Mouse (Mus musculus) spleen, postnatal 10 days (tissue): ENCODE data around the gene Soga3.

ENCODE experiments used
- DNase-seq, 2 experiments: peaks; one replicate each; pipeline ENCODE4 v3.0.0; 2021 to 2022; ENCODE audit warnings: low spot score in 2 of 2

The Soga3 gene

GRCm38 (mm10) chr10:29143566-29144335 is at the start of gene Soga3:
Gene Soga3 (plus strand): TSS chr10:29143839.
- no peak for DNase-seq

- no peak for DNase-seq
Measured at GRCm38 (mm10) chr10:29106962-29107361, 36.7 kb upstream of the Soga3 start.

GRCm38 (mm10) chr10:29142556-29143105 is 1.0 kb upstream of the Soga3 start:
- no peak for DNase-seq

GRCm38 (mm10) chr10:29144612-29145405 is 1.2 kb downstream of the Soga3 start:
- DNase-seq: no peak

- DNase-seq: no peak
Measured at GRCm38 (mm10) chr10:29146198-29146857, 2.7 kb downstream of the Soga3 start.

GRCm38 (mm10) chr10:29146858-29147640 is 3.4 kb downstream of the Soga3 start:
- peak; percentile 5 to 48 for DNase-seq

GRCm38 (mm10) chr10:29147641-29147990 is 4.0 kb downstream of the Soga3 start:
- no peak for DNase-seq

GRCm38 (mm10) chr10:29148076-29148475 is 4.4 kb downstream of the Soga3 start:
- no peak for DNase-seq

- no peak for DNase-seq
Measured at GRCm38 (mm10) chr10:29155304-29155703, 11.7 kb downstream of the Soga3 start.

- no peak for DNase-seq
Measured at GRCm38 (mm10) chr10:29161664-29162063, 18.0 kb downstream of the Soga3 start.

GRCm38 (mm10) chr10:29173778-29174177 is 30.1 kb downstream of the Soga3 start:
- DNase-seq: no peak

GRCm38 (mm10) chr10:29175656-29176055 is 32.0 kb downstream of the Soga3 start:
- no peak for DNase-seq

GRCm38 (mm10) chr10:29176881-29177280 is 33.2 kb downstream of the Soga3 start:
- DNase-seq: no peak

- DNase-seq: no peak
Measured at GRCm38 (mm10) chr10:29178003-29178402, 34.4 kb downstream of the Soga3 start.

- DNase-seq: no peak
Measured at GRCm38 (mm10) chr10:29180210-29180609, 36.6 kb downstream of the Soga3 start.

GRCm38 (mm10) chr10:29181046-29181445 is 37.4 kb downstream of the Soga3 start:
- no peak for DNase-seq

- no peak for DNase-seq
Measured at GRCm38 (mm10) chr10:29193769-29194168, 50.1 kb downstream of the Soga3 start.

GRCm38 (mm10) chr10:29196811-29197210 is 53.2 kb downstream of the Soga3 start:
- peak in 1 of 2 experiments; percentile 13 for DNase-seq

GRCm38 (mm10) chr10:29198642-29199041 is 55.0 kb downstream of the Soga3 start, which contains the start of gene Gm49353:
Gene Gm49353 (plus strand): TSS chr10:29198954.
- no peak for DNase-seq

- DNase-seq: no peak
Measured at GRCm38 (mm10) chr10:29199835-29200234, 56.2 kb downstream of the Soga3 start.

GRCm38 (mm10) chr10:29200609-29201008 is 57.0 kb downstream of the Soga3 start:
- DNase-seq: no peak
